Mouse (Mus musculus): ENCODE results near the gene Chd9. TPM values are rescaled to one million over a fixed set of nuclear protein-coding genes. Genes with fewer than 3 reads are reported as not detected.

Gene Chd9
- polyA plus RNA-seq, 1 experiment = 339 TPM

DNA sequence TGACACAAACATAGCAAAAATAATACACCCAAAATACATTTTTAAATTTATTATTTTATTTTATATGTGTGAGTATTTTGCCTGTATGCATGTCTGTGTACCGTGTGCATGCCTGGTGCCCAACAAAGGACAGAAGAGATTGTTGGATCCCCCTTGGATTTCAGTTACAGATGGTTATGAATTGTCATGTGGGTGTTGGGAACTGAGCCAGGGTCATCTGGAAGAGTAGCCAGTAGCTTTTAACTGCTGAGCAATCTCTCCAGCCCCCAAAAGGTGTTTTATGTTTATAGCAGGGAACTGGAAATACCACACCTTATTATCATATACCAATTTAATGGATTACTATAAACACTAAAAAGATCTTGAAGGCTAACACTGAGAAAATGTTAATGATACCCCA lies 106.6 kb downstream of the Chd9 start:
- Histone ChIP-seq H3K4me1 (ENCODE audit: control insufficient read depth, insufficient read depth, insufficient read length, low read length) (0 out of 2 replicates have a peak, but pooled peaks cover 2% of the 10 kb centered on the region), H3K27ac (ENCODE audit: insufficient read depth, low read depth, low read length) (no peak overlapping the region), H3K36me3 (ENCODE audit: control insufficient read depth, insufficient read depth, low read length) (peaks cover 25% of the 10 kb centered on the region), H3K4me3 (ENCODE audit: low read depth, low read length) (no peak overlapping the region), H3K27me3 (ENCODE audit: control insufficient read depth, insufficient read depth, low read length) (no peaks in the 10 kb centered on the region)
- 79% methylated on average over 1 of the region's 1 CpGs for WGBS
- TF ChIP-seq POLR2A (IDR thresholded peaks at IDR 0.05; ENCODE audit: low read depth, low read length) (no peak), CTCF (IDR thresholded peaks at IDR 0.05; ENCODE audit: extremely low read depth, insufficient read length, insufficient replicate concordance, low read depth, low read length) (no peak)

GRCm38 (mm10) chr8:90936840-90937239 lies 108.7 kb downstream of the Chd9 start:
- H3K4me1 ChIP-seq (ENCODE audit: control insufficient read depth, insufficient read depth, insufficient read length, low read length) = 0 out of 2 replicates have a peak, but pooled peaks cover 2% of the 10 kb centered on the region
- 33% methylated on average over 1 of the region's 1 CpGs for WGBS
- TF ChIP-seq POLR2A (IDR thresholded peaks at IDR 0.05; ENCODE audit: low read depth, low read length) (no peak), CTCF (IDR thresholded peaks at IDR 0.05; ENCODE audit: extremely low read depth, insufficient read length, insufficient replicate concordance, low read depth, low read length) (no peak)
- H3K4me3 ChIP-seq (ENCODE audit: low read depth, low read length) = no peak overlapping the region
- no peaks in the 10 kb centered on the region for H3K27me3 ChIP-seq (ENCODE audit: control insufficient read depth, insufficient read depth, low read length)
- H3K27ac ChIP-seq (ENCODE audit: insufficient read depth, low read depth, low read length) = no peak overlapping the region
- H3K36me3 ChIP-seq (ENCODE audit: control insufficient read depth, insufficient read depth, low read length) = peaks cover 25% of the 10 kb centered on the region

- WGBS = 51% methylated on average over 4 of the region's 4 CpGs
- H3K27ac ChIP-seq (ENCODE audit: insufficient read depth, low read depth, low read length) = 0 out of 2 replicates have a peak overlapping the region, but pooled peaks have one; percentile 31
- TF ChIP-seq POLR2A (IDR thresholded peaks at IDR 0.05; ENCODE audit: low read depth, low read length) (no peak), CTCF (IDR thresholded peaks at IDR 0.05; ENCODE audit: extremely low read depth, insufficient read length, insufficient replicate concordance, low read depth, low read length) (no peak)
- H3K4me3 ChIP-seq (ENCODE audit: low read depth, low read length) = no peak overlapping the region
- H3K4me1 ChIP-seq (ENCODE audit: control insufficient read depth, insufficient read depth, insufficient read length, low read length) = 0 out of 2 replicates have a peak, but pooled peaks cover 2% of the 10 kb centered on the region
- no peaks in the 10 kb centered on the region for H3K27me3 ChIP-seq (ENCODE audit: control insufficient read depth, insufficient read depth, low read length)
- H3K36me3 ChIP-seq (ENCODE audit: control insufficient read depth, insufficient read depth, low read length) = peaks cover 12% of the 10 kb centered on the region
Measured at GRCm38 (mm10) chr8:90938352-90938930, 110.3 kb downstream of the Chd9 start.

DNA sequence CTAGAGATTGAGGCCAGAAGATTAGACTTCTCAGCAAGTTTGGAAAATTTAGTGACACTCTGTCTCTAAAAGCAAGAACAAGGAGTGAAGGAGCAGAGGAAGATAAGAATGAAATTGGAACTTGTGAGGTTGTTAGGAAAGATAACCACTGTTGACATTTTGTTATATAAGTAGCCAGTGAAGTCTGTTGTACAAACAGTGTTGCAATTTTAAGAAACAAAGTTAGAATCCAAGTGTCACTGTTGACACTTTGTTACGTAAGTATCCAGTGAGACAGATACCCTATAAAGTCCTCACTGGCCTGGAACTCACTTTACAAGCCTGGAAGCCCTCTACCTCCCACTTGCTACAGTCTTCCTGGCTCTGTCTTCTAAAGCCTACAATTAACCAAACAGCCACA lies 111.7 kb downstream of the Chd9 start:
- 0 out of 2 replicates have a peak, but pooled peaks cover 2% of the 10 kb centered on the region for H3K4me1 ChIP-seq (ENCODE audit: control insufficient read depth, insufficient read depth, insufficient read length, low read length)
- no peaks in the 10 kb centered on the region for H3K27me3 ChIP-seq (ENCODE audit: control insufficient read depth, insufficient read depth, low read length)
- no peak overlapping the region for H3K4me3 ChIP-seq (ENCODE audit: low read depth, low read length)
- TF ChIP-seq CTCF (IDR thresholded peaks at IDR 0.05; ENCODE audit: extremely low read depth, insufficient read length, insufficient replicate concordance, low read depth, low read length) (no peak), POLR2A (IDR thresholded peaks at IDR 0.05; ENCODE audit: low read depth, low read length) (no peak)
- peaks cover 12% of the 10 kb centered on the region for H3K36me3 ChIP-seq (ENCODE audit: control insufficient read depth, insufficient read depth, low read length)
- no peak overlapping the region for H3K27ac ChIP-seq (ENCODE audit: insufficient read depth, low read depth, low read length)
- 46% methylated on average over 1 of the region's 1 CpGs for WGBS

DNA sequence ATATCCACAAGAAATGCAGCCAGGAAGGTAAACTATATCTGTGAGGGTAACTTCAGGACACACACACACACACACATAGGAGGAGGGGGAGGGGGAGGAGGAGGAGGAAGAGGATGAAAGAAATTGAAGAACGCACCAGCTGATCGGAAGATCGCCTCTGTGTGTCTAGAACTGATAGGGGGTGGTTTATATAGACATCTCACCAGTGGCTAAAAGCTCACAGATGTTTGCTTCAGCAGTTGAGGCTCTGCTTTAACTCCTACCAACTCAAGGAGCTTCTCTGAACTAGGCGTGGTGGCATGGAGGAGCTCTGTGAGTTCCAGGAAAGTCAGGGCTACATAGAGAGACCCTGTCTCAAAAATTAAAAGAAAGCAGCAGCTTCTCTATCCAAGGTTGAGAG lies 115.6 kb downstream of the Chd9 start:
- no peak overlapping the region for H3K27ac ChIP-seq (ENCODE audit: insufficient read depth, low read depth, low read length)

GRCm38 (mm10) chr8:90954802-90955760 lies 126.9 kb downstream of the Chd9 start:
- Histone ChIP-seq H3K4me3 (ENCODE audit: low read depth, low read length) (peak overlapping the region; percentile 50), H3K36me3 (ENCODE audit: control insufficient read depth, insufficient read depth, low read length) (peaks cover 8% of the 10 kb centered on the region), H3K27ac (ENCODE audit: insufficient read depth, low read depth, low read length) (peak overlapping the region; percentile 85), H3K4me1 (ENCODE audit: control insufficient read depth, insufficient read depth, insufficient read length, low read length) (peaks cover 7% of the 10 kb centered on the region; the same call in 1 of the 2 replicates), H3K27me3 (ENCODE audit: control insufficient read depth, insufficient read depth, low read length) (no peaks in the 10 kb centered on the region)
- TF ChIP-seq CTCF (IDR thresholded peaks at IDR 0.05; ENCODE audit: extremely low read depth, insufficient read length, insufficient replicate concordance, low read depth, low read length) (no peak), POLR2A (IDR thresholded peaks at IDR 0.05; ENCODE audit: low read depth, low read length) (0 out of 2 replicates have a peak, but pooled peaks have one; percentile 52)
- WGBS = 10% methylated on average over 21 of the region's 21 CpGs

More for the DNA sequence above, 115.6 kb downstream of the Chd9 start:
- WGBS = 74% methylated on average over 4 of the region's 4 CpGs
- no peak for TF ChIP-seq POLR2A (IDR thresholded peaks at IDR 0.05; ENCODE audit: low read depth, low read length)
- TF ChIP-seq CTCF (IDR thresholded peaks at IDR 0.05; ENCODE audit: extremely low read depth, insufficient read length, insufficient replicate concordance, low read depth, low read length) = no peak
- Histone ChIP-seq H3K4me1 (ENCODE audit: control insufficient read depth, insufficient read depth, insufficient read length, low read length) (no peaks in the 10 kb centered on the region), H3K36me3 (ENCODE audit: control insufficient read depth, insufficient read depth, low read length) (peaks cover 5% of the 10 kb centered on the region; the same call in 1 of the 2 replicates), H3K4me3 (ENCODE audit: low read depth, low read length) (no peak overlapping the region), H3K27me3 (ENCODE audit: control insufficient read depth, insufficient read depth, low read length) (no peaks in the 10 kb centered on the region)

- TF ChIP-seq POLR2A (IDR thresholded peaks at IDR 0.05; ENCODE audit: low read depth, low read length) = no peak
- peaks cover 10% of the 10 kb centered on the region for H3K36me3 ChIP-seq (ENCODE audit: control insufficient read depth, insufficient read depth, low read length)
- no peak overlapping the region for H3K4me3 ChIP-seq (ENCODE audit: low read depth, low read length)
- peaks cover 11% of the 10 kb centered on the region for H3K4me1 ChIP-seq (ENCODE audit: control insufficient read depth, insufficient read depth, insufficient read length, low read length)
- no peak overlapping the region for H3K27ac ChIP-seq (ENCODE audit: insufficient read depth, low read depth, low read length)
- no peaks in the 10 kb centered on the region for H3K27me3 ChIP-seq (ENCODE audit: control insufficient read depth, insufficient read depth, low read length)
Measured at GRCm38 (mm10) chr8:90955761-90956136, 127.6 kb downstream of the Chd9 start.

Data from small intestine, adult 2 months (tissue).